Mouse (Mus musculus): Measurements from ENCODE around the gene Plekhg5.

DNA sequence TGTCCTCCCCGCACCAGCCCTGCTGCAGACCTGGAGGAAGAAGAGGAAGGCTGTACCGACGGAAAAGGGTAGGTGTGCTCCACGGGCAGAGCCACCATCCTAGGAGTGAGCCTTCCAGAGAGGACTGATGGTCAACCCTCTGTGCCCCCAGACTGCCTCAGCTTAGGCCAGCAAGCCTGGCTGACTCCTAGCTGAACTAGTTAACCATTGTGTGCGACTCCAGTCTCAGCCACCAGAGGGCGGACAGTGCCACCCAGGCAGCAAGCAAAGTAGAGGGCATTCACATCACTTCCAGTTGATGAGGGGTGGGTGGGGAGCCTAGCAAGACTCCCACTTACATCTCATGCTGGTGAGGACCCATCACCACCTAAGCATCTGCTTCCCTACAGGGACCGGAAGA is 30.7 kb downstream of the Plekhg5 start:
- peak; percentile 88 for TF ChIP-seq CTCF (IDR thresholded peaks at IDR 0.05; ENCODE audit: insufficient read depth, low read length)
- TF ChIP-seq POLR2A (IDR thresholded peaks at IDR 0.05; ENCODE audit: borderline replicate concordance, extremely low read depth, low read depth, low read length), result no peak
